Mouse (Mus musculus): ENCODE measurements around the gene Tigd4. TPM values are rescaled to one million over a fixed set of nuclear protein-coding genes. Genes with fewer than 3 reads are reported as not detected.

Gene Tigd4
- polyA plus RNA-seq, 1 experiment from 2014 or later: 0.06 TPM

- no peak overlapping the region for H3K27ac ChIP-seq (replicated peaks)
- H3K9ac ChIP-seq (replicated peaks): no peak overlapping the region
- H3K4me2 ChIP-seq (replicated peaks): no peak overlapping the region
- no peaks in the 10 kb centered on the region for H3K36me3 ChIP-seq
- no peaks in the 10 kb centered on the region for H3K9me3 ChIP-seq
- WGBS: 30% methylated on average over 7 of the region's 7 CpGs
- H3K27me3 ChIP-seq: no peaks in the 10 kb centered on the region
- ATAC-seq (replicated peaks): no peak
- no peak overlapping the region for H3K4me3 ChIP-seq
- no peaks in the 10 kb centered on the region for H3K4me1 ChIP-seq
These were observed 22.5 kb downstream of the Tigd4 start for GRCm38 (mm10) chr3:84615856-84616225.

- H3K4me1 ChIP-seq: no peaks in the 10 kb centered on the region
- no peaks in the 10 kb centered on the region for H3K36me3 ChIP-seq
- H3K9ac ChIP-seq (replicated peaks): no peak overlapping the region
- H3K9me3 ChIP-seq: no peaks in the 10 kb centered on the region
- no peak overlapping the region for H3K4me3 ChIP-seq
- 85% methylated on average over 2 of the region's 2 CpGs for WGBS
- H3K4me2 ChIP-seq (replicated peaks): no peak overlapping the region
- no peaks in the 10 kb centered on the region for H3K27me3 ChIP-seq
- ATAC-seq (replicated peaks): no peak
- H3K27ac ChIP-seq (replicated peaks): no peak overlapping the region
These were observed 25.3 kb downstream of the Tigd4 start for GRCm38 (mm10) chr3:84618627-84619026.

GRCm38 (mm10) chr3:84619056-84619455 lies 25.7 kb downstream of the Tigd4 start:
- no peaks in the 10 kb centered on the region for H3K27me3 ChIP-seq
- 97% methylated on average over 7 of the region's 7 CpGs for WGBS
- H3K4me1 ChIP-seq: no peaks in the 10 kb centered on the region
- H3K9ac ChIP-seq (replicated peaks): no peak overlapping the region
- H3K4me3 ChIP-seq: no peak overlapping the region
- no peak overlapping the region for H3K27ac ChIP-seq (replicated peaks)
- no peaks in the 10 kb centered on the region for H3K36me3 ChIP-seq
- no peak for ATAC-seq (replicated peaks)
- H3K9me3 ChIP-seq: no peaks in the 10 kb centered on the region
- H3K4me2 ChIP-seq (replicated peaks): no peak overlapping the region

- Histone ChIP-seq H3K4me3 (no peak overlapping the region), H3K27ac (replicated peaks) (no peak overlapping the region), H3K9me3 (no peaks in the 10 kb centered on the region), H3K36me3 (no peaks in the 10 kb centered on the region), H3K9ac (replicated peaks) (no peak overlapping the region), H3K4me2 (replicated peaks) (no peak overlapping the region), H3K4me1 (no peaks in the 10 kb centered on the region), H3K27me3 (no peaks in the 10 kb centered on the region)
- WGBS: 92% methylated on average over 6 of the region's 6 CpGs
- no peak for ATAC-seq (replicated peaks)
These were observed 26.4 kb downstream of the Tigd4 start for GRCm38 (mm10) chr3:84619725-84620124.

- Histone ChIP-seq H3K9ac (replicated peaks) (no peak overlapping the region), H3K27ac (replicated peaks) (no peak overlapping the region), H3K4me2 (replicated peaks) (no peak overlapping the region), H3K9me3 (no peaks in the 10 kb centered on the region), H3K36me3 (no peaks in the 10 kb centered on the region), H3K4me1 (peaks cover 3% of the 10 kb centered on the region), H3K27me3 (no peaks in the 10 kb centered on the region), H3K4me3 (no peak overlapping the region)
- 79% methylated on average over 3 of the region's 3 CpGs for WGBS
- ATAC-seq (replicated peaks): no peak
These were observed 28.7 kb downstream of the Tigd4 start for GRCm38 (mm10) chr3:84622026-84622425.

GRCm38 (mm10) chr3:84631586-84631985 lies 38.2 kb downstream of the Tigd4 start:
- Histone ChIP-seq H3K4me1 (no peaks in the 10 kb centered on the region), H3K27me3 (no peaks in the 10 kb centered on the region), H3K9me3 (no peaks in the 10 kb centered on the region), H3K4me2 (replicated peaks) (no peak overlapping the region), H3K9ac (replicated peaks) (no peak overlapping the region), H3K4me3 (no peak overlapping the region), H3K36me3 (no peaks in the 10 kb centered on the region), H3K27ac (replicated peaks) (no peak overlapping the region)
- 96% methylated on average over 9 of the region's 9 CpGs for WGBS
- no peak for ATAC-seq (replicated peaks)

- H3K27ac ChIP-seq (replicated peaks): no peak overlapping the region
- H3K9ac ChIP-seq (replicated peaks): no peak overlapping the region
- no peak overlapping the region for H3K4me3 ChIP-seq
- no peaks in the 10 kb centered on the region for H3K4me1 ChIP-seq
- 80% methylated on average over 6 of the region's 6 CpGs for WGBS
- H3K36me3 ChIP-seq: no peaks in the 10 kb centered on the region
- no peak overlapping the region for H3K4me2 ChIP-seq (replicated peaks)
- no peak for ATAC-seq (replicated peaks)
- no peaks in the 10 kb centered on the region for H3K9me3 ChIP-seq
- H3K27me3 ChIP-seq: no peaks in the 10 kb centered on the region
These were observed 43.7 kb downstream of the Tigd4 start for GRCm38 (mm10) chr3:84637095-84637494.

- Histone ChIP-seq H3K27me3 (no peaks in the 10 kb centered on the region), H3K27ac (replicated peaks) (no peak overlapping the region), H3K4me1 (no peaks in the 10 kb centered on the region), H3K9me3 (no peaks in the 10 kb centered on the region), H3K4me2 (replicated peaks) (no peak overlapping the region), H3K4me3 (no peak overlapping the region), H3K36me3 (no peaks in the 10 kb centered on the region), H3K9ac (replicated peaks) (no peak overlapping the region)
- no peak for ATAC-seq (replicated peaks)
- 73% methylated on average over 12 of the region's 12 CpGs for WGBS
These were observed 44.7 kb downstream of the Tigd4 start for GRCm38 (mm10) chr3:84637890-84638578.

GRCm38 (mm10) chr3:84638858-84639257 lies 45.5 kb downstream of the Tigd4 start:
- no peaks in the 10 kb centered on the region for H3K9me3 ChIP-seq
- ATAC-seq (replicated peaks): no peak
- no peak overlapping the region for H3K9ac ChIP-seq (replicated peaks)
- no peaks in the 10 kb centered on the region for H3K27me3 ChIP-seq
- H3K27ac ChIP-seq (replicated peaks): no peak overlapping the region
- no peaks in the 10 kb centered on the region for H3K4me1 ChIP-seq
- no peak overlapping the region for H3K4me2 ChIP-seq (replicated peaks)
- no peaks in the 10 kb centered on the region for H3K36me3 ChIP-seq
- WGBS: 79% methylated on average over 4 of the region's 4 CpGs
- H3K4me3 ChIP-seq: no peak overlapping the region

GRCm38 (mm10) chr3:84639767-84640500 lies 46.6 kb downstream of the Tigd4 start:
- no peak overlapping the region for H3K4me3 ChIP-seq
- no peak overlapping the region for H3K9ac ChIP-seq (replicated peaks)
- H3K4me2 ChIP-seq (replicated peaks): no peak overlapping the region
- no peaks in the 10 kb centered on the region for H3K9me3 ChIP-seq
- no peak for ATAC-seq (replicated peaks)
- H3K27ac ChIP-seq (replicated peaks): no peak overlapping the region
- WGBS: 47% methylated on average over 11 of the region's 11 CpGs
- no peaks in the 10 kb centered on the region for H3K4me1 ChIP-seq
- H3K36me3 ChIP-seq: no peaks in the 10 kb centered on the region
- no peaks in the 10 kb centered on the region for H3K27me3 ChIP-seq

GRCm38 (mm10) chr3:84640536-84640935 lies 47.2 kb downstream of the Tigd4 start:
- 47% methylated on average over 6 of the region's 6 CpGs for WGBS
- ATAC-seq (replicated peaks): no peak
- H3K9me3 ChIP-seq: no peaks in the 10 kb centered on the region

GRCm38 (mm10) chr3:84641391-84641790 lies 48.0 kb downstream of the Tigd4 start:
- H3K4me2 ChIP-seq (replicated peaks): no peak overlapping the region
- no peak overlapping the region for H3K4me3 ChIP-seq
- H3K9ac ChIP-seq (replicated peaks): no peak overlapping the region
- H3K9me3 ChIP-seq: no peaks in the 10 kb centered on the region
- no peak for ATAC-seq (replicated peaks)
- H3K4me1 ChIP-seq: no peaks in the 10 kb centered on the region
- H3K36me3 ChIP-seq: no peaks in the 10 kb centered on the region
- 80% methylated on average over 2 of the region's 2 CpGs for WGBS
- no peaks in the 10 kb centered on the region for H3K27me3 ChIP-seq
- no peak overlapping the region for H3K27ac ChIP-seq (replicated peaks)

More at GRCm38 (mm10) chr3:84640536-84640935, 47.2 kb downstream of the Tigd4 start:
- H3K4me2 ChIP-seq (replicated peaks): no peak overlapping the region
- H3K27ac ChIP-seq (replicated peaks): no peak overlapping the region
- H3K4me1 ChIP-seq: no peaks in the 10 kb centered on the region
- no peaks in the 10 kb centered on the region for H3K27me3 ChIP-seq
- no peak overlapping the region for H3K9ac ChIP-seq (replicated peaks)
- no peak overlapping the region for H3K4me3 ChIP-seq
- H3K36me3 ChIP-seq: no peaks in the 10 kb centered on the region

- no peak for ATAC-seq (replicated peaks)
- no peak overlapping the region for H3K9ac ChIP-seq (replicated peaks)
- 56% methylated on average over 4 of the region's 4 CpGs for WGBS
- no peaks in the 10 kb centered on the region for H3K27me3 ChIP-seq
- no peak overlapping the region for H3K4me2 ChIP-seq (replicated peaks)
- H3K27ac ChIP-seq (replicated peaks): no peak overlapping the region
- H3K4me1 ChIP-seq: peaks cover 6% of the 10 kb centered on the region
- no peaks in the 10 kb centered on the region for H3K9me3 ChIP-seq
- no peak overlapping the region for H3K4me3 ChIP-seq
- H3K36me3 ChIP-seq: no peaks in the 10 kb centered on the region
These were observed 49.6 kb downstream of the Tigd4 start for GRCm38 (mm10) chr3:84642942-84643341.
